Mouse (Mus musculus) megakaryocyte, adult 5-6 weeks (primary cell): ENCODE data around the gene Phlda2. TPM values are rescaled to one million over a fixed set of nuclear protein-coding genes. Genes with fewer than 3 reads are reported as not detected.

Experiments used
- ATAC-seq: 2 replicates; pipeline ENCODE4 v1.8.0; 2016; ENCODE audit warnings: mild to moderate bottlenecking, inconsistent platforms; ENCODE audit not compliant: poor library complexity, severe bottlenecking
- total RNA-seq, 2 experiments: library from RNA; stranded (forward) in 1 of 2; stranded (reverse) in 1 of 2; fragments of 153-499, 151-499 nt in 1 of 2; fragments of 221-1000, 200-1000 nt in 1 of 2; gene quantifications; 2 replicates each; pipeline versions ENCODE4 v1.2.3 to v1.2.4; 2015 to 2017

Gene Phlda2
- total RNA-seq, 2 experiments from 2014 or later: not detected

GRCm38 (mm10) chr7:143464811-143465560 lies 38.0 kb downstream of the Phlda2 start:
- no peak for ATAC-seq

GRCm38 (mm10) chr7:143463865-143464415 lies 39.0 kb downstream of the Phlda2 start:
- ATAC-seq: peak; percentile 45

- ATAC-seq: no peak
These were observed 40.4 kb downstream of the Phlda2 start for GRCm38 (mm10) chr7:143462516-143462915.

GRCm38 (mm10) chr7:143461920-143462319 lies 41.0 kb downstream of the Phlda2 start:
- ATAC-seq: no peak

- no peak for ATAC-seq
These were observed 41.6 kb downstream of the Phlda2 start for GRCm38 (mm10) chr7:143461294-143461870.

DNA sequence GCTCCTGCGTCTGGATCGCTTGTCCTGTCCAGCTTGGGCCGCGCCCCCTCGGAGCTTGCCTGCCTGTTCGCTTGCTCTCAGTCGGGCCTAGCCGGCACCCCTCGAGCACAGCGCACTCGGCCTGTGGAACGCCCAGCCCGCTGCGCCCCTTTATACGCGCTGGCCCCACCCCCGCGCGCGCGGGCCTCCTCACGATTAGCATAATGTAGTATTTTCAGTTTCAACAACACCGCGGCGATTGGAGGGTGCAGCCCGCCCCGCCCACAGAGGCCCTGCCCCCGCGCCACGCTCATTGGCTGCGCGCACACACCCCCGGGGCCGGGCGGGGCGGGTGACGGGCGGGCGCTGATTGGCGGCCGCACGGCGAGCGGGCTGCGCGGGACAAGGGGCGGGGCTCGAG lies 42.1 kb downstream of the Phlda2 start, which contains the start of gene Cdkn1c:
Cdkn1c (minus strand) TSS at position 177 of the 400 bp plus-strand sequence.
- ATAC-seq: peak; percentile 86

GRCm38 (mm10) chr7:143460217-143460834 lies 42.6 kb downstream of the Phlda2 start:
- ATAC-seq: no peak

DNA sequence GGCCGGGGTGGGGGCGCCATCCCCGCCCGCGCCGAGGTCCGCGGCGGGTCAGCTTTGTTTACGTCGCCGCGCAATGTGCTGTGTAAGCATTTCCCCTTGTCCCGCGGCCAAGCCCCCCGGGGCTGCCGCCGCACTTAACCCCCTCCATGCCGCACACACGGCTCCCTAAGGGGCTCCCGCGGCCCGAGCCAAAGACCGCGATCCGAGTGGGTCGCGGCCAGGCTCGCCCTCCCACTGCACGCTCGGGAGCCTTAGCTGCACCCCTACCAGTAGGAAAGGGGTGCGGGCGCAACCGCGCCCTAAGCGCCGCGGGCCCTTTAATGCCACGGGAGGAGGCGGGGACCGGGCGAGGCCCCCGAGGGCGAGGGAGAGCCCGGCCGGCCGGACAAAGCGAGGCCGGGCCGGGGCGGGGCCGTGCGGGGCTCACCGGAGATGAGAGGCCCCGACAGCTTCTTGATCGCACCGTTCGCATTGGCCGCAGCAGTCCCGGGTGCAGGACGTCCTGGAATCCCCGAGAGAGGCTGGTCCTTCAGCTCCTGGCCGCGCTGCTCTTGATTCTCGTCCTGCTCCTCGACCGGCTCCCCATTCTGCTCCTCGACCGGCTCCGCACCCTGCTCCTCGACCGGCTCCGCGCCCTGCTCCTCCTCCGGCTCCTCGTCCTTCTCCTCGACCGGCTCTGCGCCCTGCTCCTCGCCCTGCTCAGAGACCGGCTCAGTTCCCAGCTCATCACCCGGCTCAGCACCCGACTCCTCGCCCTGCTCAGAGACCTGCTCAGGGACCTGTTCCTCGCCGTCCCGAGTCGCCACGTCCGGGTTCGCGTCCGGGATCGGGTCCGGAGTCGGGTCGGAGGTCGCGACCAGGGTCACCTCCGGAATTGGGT lies 43.4 kb downstream of the Phlda2 start:
- ATAC-seq: no peak

DNA sequence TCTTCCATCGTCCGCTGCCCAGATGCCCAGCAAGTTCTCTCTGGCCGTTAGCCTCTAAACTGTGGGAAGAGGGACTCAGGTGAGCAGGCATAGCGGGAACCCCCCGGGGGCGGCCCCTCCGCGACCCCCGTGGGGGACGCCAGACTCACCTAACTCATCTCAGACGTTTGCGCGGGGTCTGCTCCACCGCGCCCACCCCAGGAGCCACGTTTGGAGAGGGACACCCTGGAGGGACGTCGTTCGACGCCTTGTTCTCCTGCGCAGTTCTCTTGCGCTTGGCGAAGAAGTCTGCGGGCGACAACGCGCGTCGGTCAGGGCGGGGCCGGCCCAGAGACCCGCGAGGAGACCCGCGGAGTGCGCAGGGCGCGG lies 44.0 kb downstream of the Phlda2 start:
- no peak for ATAC-seq

Other genes starting within 250 kb of the Phlda2 start
- 1.3 and 2.3 TPM in 2 replicates for gene Cdkn1c, start 42.1 kb downstream of the Phlda2 start, total RNA-seq (2015)
- 0.41 and 0.95 TPM in 2 replicates for gene Cdkn1c, start 42.1 kb downstream of the Phlda2 start, total RNA-seq (2017)
- 1.2 and 1.3 TPM in 2 replicates for gene Slc22a18, start 29.4 kb downstream of the Phlda2 start, total RNA-seq (2015)
- 0.94 and 1.7 TPM in 2 replicates for gene Slc22a18, start 29.4 kb downstream of the Phlda2 start, total RNA-seq (2017)
- gene Nap1l4, start 46.0 kb upstream of the Phlda2 start, total RNA-seq (2015): 52.4 and 55.3 TPM in 2 replicates
- gene Nap1l4, start 46.0 kb upstream of the Phlda2 start, total RNA-seq (2017): 105 and 107 TPM in 2 replicates
- 27.5 and 31.5 TPM in 2 replicates for gene Cars, start 96.9 kb upstream of the Phlda2 start, total RNA-seq (2015)
- 39.8 and 45.1 TPM in 2 replicates for gene Cars, start 96.9 kb upstream of the Phlda2 start, total RNA-seq (2017)
- gene Tnfrsf26, start 125.6 kb upstream of the Phlda2 start, total RNA-seq (2015): 5.7 and 8.4 TPM in 2 replicates
- gene Tnfrsf26, start 125.6 kb upstream of the Phlda2 start, total RNA-seq (2017): 4.5 and 5.4 TPM in 2 replicates
- gene Tnfrsf22, start 146.5 kb upstream of the Phlda2 start, total RNA-seq (2015): 2.1 and 3.5 TPM in 2 replicates
- gene Tnfrsf22, start 146.5 kb upstream of the Phlda2 start, total RNA-seq (2017): 1.7 and 3.5 TPM in 2 replicates
- gene Tnfrsf23, start 182.7 kb upstream of the Phlda2 start, total RNA-seq (2015): 4.9 and 6.3 TPM in 2 replicates
- gene Tnfrsf23, start 182.7 kb upstream of the Phlda2 start, total RNA-seq (2017): 2.2 and 4.3 TPM in 2 replicates